Mouse (Mus musculus) ES-Bruce4 (cell line): Measurements from ENCODE around the gene Ankrd36. TPM values are rescaled to one million over a fixed set of nuclear protein-coding genes. Genes with fewer than 3 reads are reported as not detected.
A peak's percentile ranks its signal among the peaks of the same experiment; 100 is the strongest.
"Not testable (repeated sequence)": the region's sequence is repeated elsewhere in the genome, so short reads cannot be mapped to it uniquely, and the experiment has no call there.

Experiments used
- H3K27ac ChIP-seq: 2 replicates; pipeline ENCODE4 v1.5.1; 2012; ENCODE audit warnings: low read length, inconsistent platforms; ENCODE audit not compliant: insufficient read depth
- H3K27me3 ChIP-seq: 2 replicates; pipeline ENCODE4 v1.6.1; 2012; ENCODE audit warnings: mild to moderate bottlenecking, low read length, inconsistent platforms; ENCODE audit not compliant: control insufficient read depth, poor library complexity, insufficient read depth, severe bottlenecking
- H3K36me3 ChIP-seq: 2 replicates; pipeline ENCODE4 v1.6.1; 2012; ENCODE audit warnings: inconsistent platforms, mild to moderate bottlenecking, low read length, moderate library complexity; ENCODE audit not compliant: control insufficient read depth, poor library complexity, insufficient read depth, severe bottlenecking
- H3K4me1 ChIP-seq: one replicate; pipeline ENCODE4 v1.8.1; 2011; ENCODE audit warnings: low read length; ENCODE audit not compliant: control insufficient read depth, insufficient read depth
- H3K4me3 ChIP-seq: 2 replicates; pipeline ENCODE4 v1.5.1; 2011; ENCODE audit warnings: low read depth, mild to moderate bottlenecking, low read length
- H3K9ac ChIP-seq: 2 replicates; pipeline ENCODE4 v1.6.1; 2012; ENCODE audit warnings: low read depth, mild to moderate bottlenecking, inconsistent platforms; ENCODE audit not compliant: poor library complexity, severe bottlenecking
- H3K9me3 ChIP-seq: replicated peaks from 2 replicates; pipeline ENCODE4 v1.6.1; 2012; ENCODE audit warnings: mild to moderate bottlenecking, low read length, inconsistent platforms; ENCODE audit not compliant: control insufficient read depth, poor library complexity, insufficient read depth, severe bottlenecking
- CTCF ChIP-seq: IDR thresholded peaks from one replicate; pipeline ENCODE4 v1.8.1; 2011; ENCODE audit warnings: low read depth, low read length
- EP300 ChIP-seq: IDR thresholded peaks from 2 replicates; pipeline ENCODE4 v1.6.1; 2011; ENCODE audit warnings: low read depth, low read length; ENCODE audit not compliant: insufficient read depth
- POLR2A ChIP-seq: IDR thresholded peaks from one replicate; pipeline ENCODE4 v1.8.1; 2011; ENCODE audit warnings: low read length; ENCODE audit not compliant: insufficient read depth
- polyA plus RNA-seq: library from polyadenylated mRNA; stranded (reverse); fragments of >200 nt; gene quantifications from 2 replicates; pipeline ENCODE4 v1.2.4, GENCODE M21; 2011; ENCODE audit warnings: low read depth; ENCODE audit not compliant: missing spikeins, insufficient read depth, insufficient read length

The Ankrd36 gene
- polyA plus RNA-seq, 1 experiment, result not detected

- no peaks in the 10 kb centered on the region for H3K27me3 ChIP-seq
Measured at GRCm38 (mm10) chr11:5533108-5533507, 36.4 kb upstream of the Ankrd36 start.

GRCm38 (mm10) chr11:5537454-5537853 lies 32.0 kb upstream of the Ankrd36 start:
- H3K36me3 ChIP-seq, result peaks cover 61% of the 10 kb centered on the region
- H3K27ac ChIP-seq, H3K4me3 ChIP-seq, H3K9ac ChIP-seq, H3K9me3 ChIP-seq, H3K4me1 ChIP-seq, H3K27me3 ChIP-seq: not testable (repeated sequence)

More at GRCm38 (mm10) chr11:5533108-5533507, 36.4 kb upstream of the Ankrd36 start:
- Histone ChIP-seq H3K4me1 (no peaks in the 10 kb centered on the region), H3K9me3 (no peaks in the 10 kb centered on the region), H3K36me3 (peaks cover 80% of the 10 kb centered on the region), H3K9ac (no peak overlapping the region), H3K4me3 (no peak overlapping the region), H3K27ac (0 out of 2 replicates have a peak overlapping the region, but pooled peaks have one; percentile 34)
- TF ChIP-seq EP300, result no peak
- peak; percentile 29 for TF ChIP-seq CTCF

GRCm38 (mm10) chr11:5540331-5540730 lies 29.2 kb upstream of the Ankrd36 start:
- H3K9ac ChIP-seq, result peak overlapping the region; percentile 97

GRCm38 (mm10) chr11:5541230-5541798 lies 28.2 kb upstream of the Ankrd36 start:
- Histone ChIP-seq H3K27ac (0 out of 2 replicates have a peak overlapping the region, but pooled peaks have one; percentile 1), H3K27me3 (no peaks in the 10 kb centered on the region), H3K4me3 (peak overlapping the region; percentile 99), H3K9ac (peak overlapping the region; percentile 97), H3K4me1 (no peaks in the 10 kb centered on the region), H3K9me3 (peaks cover 8% of the 10 kb centered on the region), H3K36me3 (peaks cover 33% of the 10 kb centered on the region)
- TF ChIP-seq CTCF (no peak), POLR2A (no peak), EP300 (no peak)

More at GRCm38 (mm10) chr11:5540331-5540730, 29.2 kb upstream of the Ankrd36 start:
- Histone ChIP-seq H3K36me3 (peaks cover 34% of the 10 kb centered on the region), H3K9me3 (peaks cover 8% of the 10 kb centered on the region), H3K4me3 (peak overlapping the region; percentile 51), H3K27me3 (no peaks in the 10 kb centered on the region), H3K4me1 (no peaks in the 10 kb centered on the region), H3K27ac (no peak overlapping the region; the same call in 1 of the 2 replicates)
- TF ChIP-seq POLR2A, result no peak
- TF ChIP-seq CTCF, result no peak
- TF ChIP-seq EP300, result no peak

- no peaks in the 10 kb centered on the region for H3K4me1 ChIP-seq
- H3K27ac ChIP-seq, result 0 out of 2 replicates have a peak within 1 kb of the TSS, but pooled peaks have one; percentile 1
- H3K9me3 ChIP-seq, result peaks cover 8% of the 10 kb centered on the region
- peaks cover 29% of the 10 kb centered on the region for H3K36me3 ChIP-seq
- peak; percentile 41 for TF ChIP-seq POLR2A
- no peak for TF ChIP-seq EP300
- peak; percentile 43 for TF ChIP-seq CTCF
- peak within 1 kb of the TSS; percentile 97 for H3K9ac ChIP-seq
- peak within 1 kb of the TSS; percentile 99 for H3K4me3 ChIP-seq
- H3K27me3 ChIP-seq, result no peaks in the 10 kb centered on the region
Measured at GRCm38 (mm10) chr11:5541799-5542481, 27.5 kb upstream of the Ankrd36 start, which contains the start of gene Ccdc117. Gene Ccdc117, minus strand, starts transcription at chr11:5542187.

- peaks cover 26% of the 10 kb centered on the region for H3K36me3 ChIP-seq
- H3K27me3 ChIP-seq, result no peaks in the 10 kb centered on the region
- TF ChIP-seq CTCF (no peak), EP300 (no peak), POLR2A (no peak)
- H3K27ac ChIP-seq, result no peak overlapping the region
- H3K9ac ChIP-seq, result no peak overlapping the region
- H3K4me1 ChIP-seq, result no peaks in the 10 kb centered on the region
- H3K9me3 ChIP-seq, result peaks cover 8% of the 10 kb centered on the region
- no peak overlapping the region for H3K4me3 ChIP-seq
Measured at GRCm38 (mm10) chr11:5542482-5543185, 26.9 kb upstream of the Ankrd36 start.
